Mouse (Mus musculus) adipocyte (in vitro differentiated cells): ENCODE measurements around the gene Prkar2b.

Experiments
- DNase-seq: peaks from one replicate; pipeline ENCODE4 v3.0.0-alpha.2; 2016; ENCODE audit warnings: low spot score

Prkar2b gene

GRCm38 (mm10) chr12:32009267-32009984 lies 51.7 kb downstream of the Prkar2b start:
- DNase-seq, result no peak

- no peak for DNase-seq
Observed at GRCm38 (mm10) chr12:32008728-32009127, 52.4 kb downstream of the Prkar2b start.

GRCm38 (mm10) chr12:32007646-32008045 lies 53.5 kb downstream of the Prkar2b start:
- DNase-seq, result no peak

GRCm38 (mm10) chr12:32007040-32007439 lies 54.1 kb downstream of the Prkar2b start:
- DNase-seq, result no peak

- DNase-seq, result no peak
Observed at GRCm38 (mm10) chr12:32006391-32006929, 54.6 kb downstream of the Prkar2b start.

- no peak for DNase-seq
Observed at GRCm38 (mm10) chr12:32000464-32000863, 60.6 kb downstream of the Prkar2b start.

GRCm38 (mm10) chr12:31998706-31999105 lies 62.4 kb downstream of the Prkar2b start:
- DNase-seq, result no peak

GRCm38 (mm10) chr12:31997328-31997878 lies 63.7 kb downstream of the Prkar2b start:
- DNase-seq, result no peak

- DNase-seq, result peak; percentile 23
Observed at GRCm38 (mm10) chr12:31996877-31997276, 64.2 kb downstream of the Prkar2b start.

- no peak for DNase-seq
Observed at GRCm38 (mm10) chr12:31990575-31990974, 70.5 kb downstream of the Prkar2b start.

GRCm38 (mm10) chr12:31989726-31990125 lies 71.4 kb downstream of the Prkar2b start:
- DNase-seq, result no peak

- DNase-seq, result no peak
Observed at GRCm38 (mm10) chr12:31986463-31986862, 74.6 kb downstream of the Prkar2b start.

GRCm38 (mm10) chr12:31985738-31986137 lies 75.4 kb downstream of the Prkar2b start:
- DNase-seq, result no peak

GRCm38 (mm10) chr12:31984664-31985063 lies 76.4 kb downstream of the Prkar2b start:
- no peak for DNase-seq

- no peak for DNase-seq
Observed at GRCm38 (mm10) chr12:31984206-31984605, 76.9 kb downstream of the Prkar2b start.

- no peak for DNase-seq
Observed at GRCm38 (mm10) chr12:31983769-31984168, 77.3 kb downstream of the Prkar2b start.

GRCm38 (mm10) chr12:31983238-31983637 lies 77.9 kb downstream of the Prkar2b start:
- DNase-seq, result no peak

GRCm38 (mm10) chr12:31977613-31978195 lies 83.4 kb downstream of the Prkar2b start:
- DNase-seq, result no peak

- DNase-seq, result no peak
Observed at GRCm38 (mm10) chr12:31976544-31976943, 84.6 kb downstream of the Prkar2b start.

GRCm38 (mm10) chr12:31973473-31974172 lies 87.5 kb downstream of the Prkar2b start:
- peak; percentile 54 for DNase-seq

- no peak for DNase-seq
Observed at GRCm38 (mm10) chr12:31971547-31971946, 89.5 kb downstream of the Prkar2b start.

- no peak for DNase-seq
Observed at GRCm38 (mm10) chr12:31969111-31969510, 92.0 kb downstream of the Prkar2b start.

GRCm38 (mm10) chr12:31967536-31967935 lies 93.6 kb downstream of the Prkar2b start:
- DNase-seq, result peak; percentile 82
